Mouse (Mus musculus): Measurements from ENCODE around the gene Neurl1a.

Gene Neurl1a

GRCm38 (mm10) chr19:47221006-47221405 is 42.4 kb downstream of the Neurl1a start:
- ChIA-PET CTCF (interaction anchor here in 1 of 4 experiments (0.6 kb wide), 1 partner anchor 17 kb away, joined by 3 read pairs; no protein-coding TSS in a partner anchor), POLR2A (interaction anchor here in 2 of 4 experiments (0.6 to 0.7 kb wide), 2 partner anchors 15 to 1435 kb away, joined by 3 read pairs; no protein-coding TSS in a partner anchor)

- CTCF ChIA-PET = interaction anchor here in 2 of 4 experiments (0.7 to 0.9 kb wide), 2 partner anchors 8 to 116 kb away, joined by 3 read pairs; no protein-coding TSS in a partner anchor
- POLR2A ChIA-PET = interaction anchor here in 3 of 4 experiments (0.6 to 0.8 kb wide), 4 partner anchors 10 to 1436 kb away, joined by 3 read pairs; no protein-coding TSS in a partner anchor
These were observed 43.0 kb downstream of the Neurl1a start for GRCm38 (mm10) chr19:47221500-47222153.

GRCm38 (mm10) chr19:47222154-47222840 is 43.7 kb downstream of the Neurl1a start:
- CTCF ChIA-PET = interaction anchor here (0.6 to 1.3 kb wide), 5 partner anchors 9 to 347 kb away, joined by 3 to 5 read pairs (median 3); no protein-coding TSS in a partner anchor
- POLR2A ChIA-PET = interaction anchor here in 2 of 4 experiments (0.8 kb wide), 2 partner anchors 10 to 30 kb away, joined by 3 read pairs; no protein-coding TSS in a partner anchor

- CTCF ChIA-PET = interaction anchor here in 3 of 4 experiments (0.6 to 1.3 kb wide), 4 partner anchors 9 to 347 kb away, joined by 3 to 5 read pairs (median 3); no protein-coding TSS in a partner anchor
- POLR2A ChIA-PET = interaction anchor here in 3 of 4 experiments (0.6 to 2.2 kb wide), 3 partner anchors 9 to 65 kb away, joined by 3 to 5 read pairs (median 3); no protein-coding TSS in a partner anchor
These were observed 44.4 kb downstream of the Neurl1a start for GRCm38 (mm10) chr19:47222841-47223557.

- POLR2A ChIA-PET = interaction anchor here in 2 of 4 experiments (0.5 to 4.2 kb wide), 3 partner anchors 16 to 223 kb away, joined by 3 to 14 read pairs (median 5); no protein-coding TSS in a partner anchor
- CTCF ChIA-PET = interaction anchor here in 1 of 4 experiments (0.5 kb wide), 1 partner anchor 586 kb away, joined by 3 read pairs; no protein-coding TSS in a partner anchor
These were observed 46.1 kb downstream of the Neurl1a start for GRCm38 (mm10) chr19:47224743-47225142.

GRCm38 (mm10) chr19:47225791-47226190 is 47.2 kb downstream of the Neurl1a start:
- ChIA-PET CTCF (no interaction called here), POLR2A (interaction anchor here in 3 of 4 experiments (0.5 to 4.2 kb wide), 4 partner anchors 14 to 530 kb away, joined by 4 to 14 read pairs (median 6); partner anchors contain the start of gene Taf5 (in 1 of the 3))

GRCm38 (mm10) chr19:47228725-47229252 is 50.2 kb downstream of the Neurl1a start:
- POLR2A ChIA-PET = interaction anchor here in 2 of 4 experiments (0.9 to 4.2 kb wide), 6 partner anchors 9 to 50 kb away, joined by 3 to 14 read pairs (median 4); partner anchors contain the start of gene Neurl1a (in 1 of the 2)
- CTCF ChIA-PET = interaction anchor here in 1 of 4 experiments (0.7 kb wide), 1 partner anchor 214 kb away, joined by 3 read pairs; the partner anchor contains the start of genes Ina and Nt5c2

GRCm38 (mm10) chr19:47229461-47229860 is 50.8 kb downstream of the Neurl1a start:
- CTCF ChIA-PET = no interaction called here
- POLR2A ChIA-PET = interaction anchor here in 1 of 4 experiments (1.1 kb wide), 1 partner anchor 11 kb away, joined by 4 read pairs; no protein-coding TSS in a partner anchor

- POLR2A ChIA-PET = no interaction called here
- CTCF ChIA-PET = no interaction called here
These were observed 51.5 kb downstream of the Neurl1a start for GRCm38 (mm10) chr19:47230082-47230481.

- ChIA-PET CTCF (interaction anchor here in 2 of 4 experiments (1.3 to 1.7 kb wide), 2 partner anchors 17 to 107 kb away, joined by 3 to 5 read pairs; no protein-coding TSS in a partner anchor), POLR2A (interaction anchor here in 2 of 4 experiments (0.5 to 1.9 kb wide), 6 partner anchors 10 to 108 kb away, joined by 4 to 8 read pairs (median 5); partner anchors contain the start of gene Neurl1a (in 1 of the 2))
These were observed 52.1 kb downstream of the Neurl1a start for GRCm38 (mm10) chr19:47230682-47231081.

GRCm38 (mm10) chr19:47231389-47231788 is 52.8 kb downstream of the Neurl1a start:
- ChIA-PET CTCF (interaction anchor here in 3 of 4 experiments (0.6 to 1.7 kb wide), 4 partner anchors 18 to 552 kb away, joined by 3 to 5 read pairs (median 4); no protein-coding TSS in a partner anchor), POLR2A (interaction anchor here in 3 of 4 experiments (0.6 to 1.9 kb wide), 11 partner anchors 9 to 643 kb away, joined by 3 to 8 read pairs (median 4); partner anchors contain the start of gene Neurl1a (in 1 of the 3))

- ChIA-PET CTCF (interaction anchor here (0.5 to 1.7 kb wide), 5 partner anchors 19 to 551 kb away, joined by 3 to 5 read pairs (median 4); no protein-coding TSS in a partner anchor), POLR2A (interaction anchor here in 3 of 4 experiments (0.6 to 1.9 kb wide), 12 partner anchors 8 to 642 kb away, joined by 3 to 8 read pairs (median 4); partner anchors contain the start of gene Neurl1a (in 1 of the 3))
These were observed 53.7 kb downstream of the Neurl1a start for GRCm38 (mm10) chr19:47232077-47232865.

GRCm38 (mm10) chr19:47233087-47233486 is 54.5 kb downstream of the Neurl1a start:
- ChIA-PET CTCF (interaction anchor here in 1 of 4 experiments (0.5 kb wide), 1 partner anchor 29 kb away, joined by 3 read pairs; no protein-coding TSS in a partner anchor), POLR2A (interaction anchor here in 1 of 4 experiments (0.9 to 1.2 kb wide), 2 partner anchors 15 to 20 kb away, joined by 4 read pairs; no protein-coding TSS in a partner anchor)

GRCm38 (mm10) chr19:47240076-47240475 is 61.5 kb downstream of the Neurl1a start:
- POLR2A ChIA-PET = interaction anchor here in 3 of 4 experiments (0.6 to 3.2 kb wide), 21 partner anchors 9 to 278 kb away, joined by 3 to 29 read pairs (median 5); partner anchors contain the start of gene Neurl1a (in 2 of the 3)
- CTCF ChIA-PET = interaction anchor here in 3 of 4 experiments (0.5 to 1.3 kb wide), 5 partner anchors 26 to 304 kb away, joined by 3 to 5 read pairs (median 4); partner anchors contain the start of gene Neurl1a (in 1 of the 3)

GRCm38 (mm10) chr19:47240957-47241356 is 62.3 kb downstream of the Neurl1a start:
- POLR2A ChIA-PET = interaction anchor here in 3 of 4 experiments (0.6 to 3.2 kb wide), 23 partner anchors 8 to 498 kb away, joined by 3 to 29 read pairs (median 4); partner anchors contain the start of gene Neurl1a (in 2 of the 3)

GRCm38 (mm10) chr19:47242227-47242626 is 63.6 kb downstream of the Neurl1a start:
- POLR2A ChIA-PET = interaction anchor here in 2 of 4 experiments (1.2 to 3.1 kb wide), 4 partner anchors 9 to 23 kb away, joined by 3 to 29 read pairs (median 8); no protein-coding TSS in a partner anchor

More at GRCm38 (mm10) chr19:47240957-47241356, 62.3 kb downstream of the Neurl1a start:
- CTCF ChIA-PET = interaction anchor here in 2 of 4 experiments (0.6 to 1.7 kb wide), 5 partner anchors 18 to 97 kb away, joined by 3 to 6 read pairs (median 4); no protein-coding TSS in a partner anchor

More at GRCm38 (mm10) chr19:47242227-47242626, 63.6 kb downstream of the Neurl1a start:
- CTCF ChIA-PET = interaction anchor here in 1 of 4 experiments (1.7 kb wide), 1 partner anchor 17 kb away, joined by 6 read pairs; no protein-coding TSS in a partner anchor
